Mouse (Mus musculus) limb, embryonic 12.5 days (tissue): ENCODE results near the gene Ift74. TPM values are rescaled to one million over a fixed set of nuclear protein-coding genes. Genes with fewer than 3 reads are reported as not detected.

Source experiments
- microRNA counts: library from miRNA; unstranded; fragments of <30 nt; microRNA quantifications from one replicate; lab custom pipeline; 2017
- microRNA-seq: library from miRNA; unstranded; fragments of <30 nt; microRNA quantifications from one replicate; pipeline ENCODE4, GENCODE M21; 2017
- polyA plus RNA-seq: library from polyadenylated mRNA; unstranded; fragments of >200 nt; fragmentation: Nextera tagmentation; extraction: Ambion mirVana; gene quantifications from 2 replicates; pipeline ENCODE4 v1.2.1, GENCODE M21; 2016

Ift74 gene
- polyA plus RNA-seq, 1 experiment from 2014 or later = 51.8 TPM

MicroRNAs encoded within 50 kb of the gene (microRNA counts, 519-probe panel; counts per million panel counts)
- 5,812 counts per million, percentile 65 among the panel's probes with 10 or more counts for microRNA mmu-miR-872 (lab: Ali Mortazavi, UCI)

Small RNA genes within 50 kb of the gene (microRNA-seq; reads per million reads assigned to microRNA genes)
- gene Mir872 = 2,663 reads per million, percentile 84 among the genes with 10 or more reads in this experiment

Other genes starting within 250 kb of the Ift74 start
- 0.79 TPM in 1 of 2 replicates, not detected in the other for gene Gm10306, start 57.9 kb upstream of the Ift74 start, polyA plus RNA-seq
- 29.8 and 32.4 TPM in 2 replicates for gene Caap1, start 57.7 kb upstream of the Ift74 start, polyA plus RNA-seq
- 86.7 and 91.1 TPM in 2 replicates for gene Plaa, start 11.2 kb upstream of the Ift74 start, polyA plus RNA-seq
- 1.3 and 1.7 TPM in 2 replicates for gene Lrrc19, start 35.7 kb downstream of the Ift74 start, polyA plus RNA-seq
- gene Tek, start 124.8 kb downstream of the Ift74 start, polyA plus RNA-seq = 7.9 and 9.2 TPM in 2 replicates